Mouse (Mus musculus) E14TG2a.4 (cell line): Measurements from ENCODE around the gene Rtn4rl1.

Experiments used
- CTCF ChIP-seq: conservative IDR thresholded peaks from 2 replicates; pipeline ENCODE4 v1.5.1; 2014; ENCODE audit warnings: low read length
- NANOG ChIP-seq: IDR thresholded peaks from 2 replicates; pipeline ENCODE4 v1.6.1; 2014; ENCODE audit warnings: borderline replicate concordance, low read length, mixed read lengths
- POU5F1 ChIP-seq: IDR thresholded peaks from 2 replicates; pipeline ENCODE4 v1.6.1; 2014; ENCODE audit warnings: low read length, borderline replicate concordance

DNA sequence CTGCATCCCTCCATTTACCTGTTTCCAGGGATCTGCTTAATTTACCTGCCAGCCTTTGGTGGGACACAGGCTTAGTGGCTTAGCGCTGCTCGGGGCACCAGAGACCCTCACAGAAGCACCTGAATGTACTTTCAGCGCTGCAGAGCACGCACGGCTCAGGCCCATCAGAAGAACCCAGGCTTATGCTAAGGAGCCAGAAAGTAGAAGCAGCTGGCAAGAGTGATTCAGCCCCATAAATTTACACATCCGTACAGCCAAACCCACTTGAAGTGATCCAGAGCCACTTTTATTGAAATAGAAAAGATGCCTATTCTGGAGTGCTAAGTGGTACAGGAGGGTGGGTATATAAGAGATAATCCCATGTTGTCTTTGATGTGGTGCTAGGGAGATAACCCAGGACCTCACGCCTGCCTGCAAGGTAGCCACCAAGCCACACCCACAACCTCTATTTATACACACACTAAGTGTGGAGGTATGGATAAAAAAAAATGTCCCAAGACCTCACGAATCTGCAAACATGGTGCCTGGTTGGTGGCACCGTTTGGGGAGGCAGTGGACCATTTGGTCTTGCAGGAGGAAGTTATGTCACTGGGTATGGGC is 102.9 kb downstream of the Rtn4rl1 start:
- TF ChIP-seq CTCF (no peak), NANOG (no peak), POU5F1 (no peak)
